In genomic region chr14:106199109-106199508, GRCm38 (mm10) we compare ENCODE assay signal across 24 mouse cellular contexts.
DNase-seq lines count a peak whose midpoint lies in the region; ATAC-seq and TF ChIP-seq lines count a peak whose summit lies in the region.
"Had no signal": no experiment of that assay in that cellular context is flagged by ENCODE, and none has a peak within 500 bp of the region (broad histone marks: within the 10 kb centered on the region; RNA-seq: fewer than 3 reads in every experiment).

No protein-coding gene starts in this region.

- no peaks in the 10 kb centered on the region for H3K36me3 ChIP-seq in liver, embryonic 11.5 days (ENCODE audit: control insufficient read depth, insufficient read depth, low read length)
- no peaks in the 10 kb centered on the region for H3K36me3 ChIP-seq in liver, embryonic 15.5 days (replicated peaks)
- H3K36me3 ChIP-seq: embryonic facial prominence, embryonic 10.5 days; forebrain, embryonic 15.5 days; heart, embryonic 10.5 days; hindbrain, embryonic 13.5 days had no signal

- intact Hi-C loops in gastrocnemius, adult 2 months (cut with DNase I) = no loop called here
- intact Hi-C loops in heart, postnatal 14 days (cut with DNase I) = no loop called here

- no peak overlapping the region for H3K9ac ChIP-seq in liver, embryonic 11.5 days (ENCODE audit: low read depth, low read length)
- no peak overlapping the region for H3K9ac ChIP-seq in liver, embryonic 15.5 days
- H3K9ac ChIP-seq: forebrain, embryonic 15.5 days; hindbrain, embryonic 13.5 days had no signal

- H3K4me1 ChIP-seq in liver, embryonic 11.5 days (replicated peaks; ENCODE audit: control insufficient read depth, insufficient read depth, low read length) = no peaks in the 10 kb centered on the region
- H3K4me1 ChIP-seq in liver, embryonic 15.5 days (replicated peaks) = no peaks in the 10 kb centered on the region
- H3K4me1 ChIP-seq: embryonic facial prominence, embryonic 10.5 days; forebrain, embryonic 15.5 days; heart, embryonic 10.5 days; hindbrain, embryonic 13.5 days had no signal

- no peak overlapping the region for H3K4me2 ChIP-seq in liver, embryonic 11.5 days
- H3K4me2 ChIP-seq in liver, embryonic 15.5 days = no peak overlapping the region
- H3K4me2 ChIP-seq: forebrain, embryonic 15.5 days; hindbrain, embryonic 13.5 days had no signal

- WGBS in liver, embryonic 11.5 days = 60% methylated on average over 2 of the region's 2 CpGs
- WGBS in liver, embryonic 15.5 days (ENCODE audit: insufficient replicate concordance) = 33% methylated on average over 2 of the region's 2 CpGs

- H3K27me3 ChIP-seq in liver, embryonic 11.5 days (replicated peaks; ENCODE audit: control insufficient read depth, insufficient read depth, low read length) = no peaks in the 10 kb centered on the region
- no peaks in the 10 kb centered on the region for H3K27me3 ChIP-seq in liver, embryonic 15.5 days
- H3K27me3 ChIP-seq: forebrain, embryonic 15.5 days; hindbrain, embryonic 13.5 days had no signal

- no peak for DNase-seq in gastrocnemius, adult 2 months
- no peak for DNase-seq in gastrocnemius, adult 18-20 months (ENCODE audit: low spot score)
- no peak for DNase-seq in liver, embryonic 11.5 days (ENCODE audit: low spot score)
- DNase-seq in layer of hippocampus, adult 11-12 months (ENCODE audit: low spot score) = no peak
- DNase-seq in left cerebral cortex, adult 9 months (ENCODE audit: low spot score in 2 of 2) = no peak
- DNase-seq in heart, postnatal 14 days = no peak
- DNase-seq: adrenal gland, postnatal 14 days; B cell, adult 2 months; cerebellum, adult 11-12 months; cerebellum, adult 9-11 months; cerebellum, postnatal 36 days; gastrocnemius, postnatal 36 days; heart, adult 11 months; heart, postnatal 10 days had no signal

- peak overlapping the region; percentile 66 for H3K27ac ChIP-seq in gastrocnemius, adult 2 months
- H3K27ac ChIP-seq in liver, embryonic 11.5 days (ENCODE audit: low read depth, low read length) = no peak overlapping the region
- no peak overlapping the region for H3K27ac ChIP-seq in liver, embryonic 15.5 days (replicated peaks)
- H3K27ac ChIP-seq: embryonic facial prominence, embryonic 10.5 days; forebrain, embryonic 15.5 days; heart, embryonic 10.5 days; hindbrain, embryonic 13.5 days; hindbrain, postnatal 0 days had no signal

- H3K9me3 ChIP-seq in liver, embryonic 11.5 days (ENCODE audit: control insufficient read depth, low read length) = no peaks in the 10 kb centered on the region
- no peaks in the 10 kb centered on the region for H3K9me3 ChIP-seq in liver, embryonic 15.5 days (replicated peaks)
- H3K9me3 ChIP-seq: embryonic facial prominence, embryonic 10.5 days; forebrain, embryonic 15.5 days; heart, embryonic 10.5 days; hindbrain, embryonic 13.5 days had no signal

- peak; percentile 53; the same call in 1 of the 2 replicates for ATAC-seq in liver, embryonic 11.5 days (replicated peaks; ENCODE audit: low FRiP score)
- peak; percentile 60; the same call in 1 of the 2 replicates for ATAC-seq in liver, embryonic 15.5 days (ENCODE audit: insufficient read depth)
- ATAC-seq in megakaryocyte-erythroid progenitor cell, adult 5-6 weeks (replicated peaks; ENCODE audit: low FRiP score, low TSS enrichment, poor library complexity, severe bottlenecking) = peak; percentile 97
- ATAC-seq: activated CD4-positive, CD25-positive, alpha-beta regulatory T cell, adult 4 months; CD4-positive, CD25-positive, alpha-beta regulatory T cell, adult 4 months; forebrain, embryonic 15.5 days; hindbrain, postnatal 0 days; Patski had no signal

- no peak overlapping the region for H3K4me3 ChIP-seq in gastrocnemius, adult 2 months
- H3K4me3 ChIP-seq in liver, embryonic 11.5 days (ENCODE audit: low read depth, low read length) = no peak overlapping the region
- no peak overlapping the region for H3K4me3 ChIP-seq in liver, embryonic 15.5 days (replicated peaks)
- H3K4me3 ChIP-seq: embryonic facial prominence, embryonic 10.5 days; forebrain, embryonic 15.5 days; heart, embryonic 10.5 days; hindbrain, embryonic 13.5 days had no signal

- TF ChIP-seq CTCF in gastrocnemius, adult 2 months (IDR thresholded peaks at IDR 0.05) = no peak
